Mouse (Mus musculus): Measurements from ENCODE around the gene Scgb1b30.
A peak's percentile ranks its signal among the peaks of the same experiment; 100 is the strongest.
"Not testable (repeated sequence)": the region's sequence is repeated elsewhere in the genome, so short reads cannot be mapped to it uniquely, and the experiment has no call there.

Gene Scgb1b30

DNA sequence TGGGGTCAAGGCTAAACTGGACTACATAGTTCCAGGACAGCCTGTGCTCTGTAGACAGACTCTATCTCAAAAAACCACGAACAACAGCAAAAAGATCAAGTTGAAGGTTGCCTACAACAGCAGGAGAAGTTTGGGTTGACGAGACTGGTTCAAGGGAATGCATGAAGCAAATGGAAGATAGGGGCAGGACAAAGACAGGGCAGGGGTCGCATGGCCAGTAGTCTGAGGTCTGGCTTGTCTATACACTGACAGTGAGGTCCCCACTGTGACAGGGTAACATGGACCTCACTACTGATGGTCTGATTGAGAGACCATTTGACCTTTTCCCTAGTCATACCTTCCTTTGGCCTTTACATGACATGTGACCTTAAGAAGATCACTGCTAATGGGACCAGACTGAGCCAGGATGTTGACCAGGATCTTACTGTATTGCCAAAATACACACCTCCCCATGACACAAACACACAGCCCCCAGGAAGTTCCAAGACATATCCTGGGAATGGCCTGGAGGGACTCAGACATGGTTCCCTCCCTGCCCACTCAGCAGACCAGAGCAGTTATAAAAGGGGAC lies at the start of gene Scgb1b30:
TSS of gene Scgb1b30 (plus strand) at position 521 of the 571 bp plus-strand sequence.
- DNase-seq, result no peak

DNA sequence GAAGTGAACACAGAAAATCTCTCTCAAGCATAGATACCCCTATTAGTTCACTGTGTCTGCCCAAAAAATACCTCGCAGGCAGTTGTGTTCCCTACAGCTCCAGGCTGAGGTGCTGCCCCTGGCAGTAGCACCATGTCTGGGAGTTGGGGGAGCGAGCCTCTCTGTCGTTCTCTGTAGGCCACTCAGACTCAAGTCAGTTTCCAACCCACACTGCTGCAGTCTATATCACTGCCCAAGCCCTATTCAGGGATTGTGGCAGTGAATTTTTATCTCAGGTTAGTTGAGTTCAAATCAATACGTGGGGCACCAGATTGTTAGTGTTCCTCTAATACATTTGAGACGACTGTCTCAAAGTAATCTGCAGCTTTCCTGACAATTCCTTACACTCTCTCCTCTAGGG lies 27.1 kb upstream of the Scgb1b30 start:
- not testable (repeated sequence) for DNase-seq

DNA sequence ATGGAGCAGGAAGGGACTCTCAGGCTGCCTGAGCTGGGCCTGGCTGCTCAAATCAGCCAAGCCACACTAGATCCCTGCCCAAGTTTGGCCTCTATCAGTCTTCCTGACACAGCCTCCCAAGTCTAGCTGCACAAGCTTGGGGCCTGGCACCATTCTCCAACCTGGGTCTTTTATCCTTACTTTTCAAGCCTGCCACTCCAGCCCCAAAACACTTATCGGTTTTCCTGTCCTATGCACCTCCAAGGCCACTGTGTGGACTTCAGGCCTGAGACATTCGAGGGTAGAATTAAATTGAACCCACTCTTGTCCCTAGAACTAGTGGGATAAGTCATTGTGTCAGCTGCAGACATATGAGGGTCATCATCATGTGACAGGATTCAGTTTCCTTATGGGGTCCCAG lies 4.8 kb downstream of the Scgb1b30 start:
- DNase-seq, result no peak

DNA sequence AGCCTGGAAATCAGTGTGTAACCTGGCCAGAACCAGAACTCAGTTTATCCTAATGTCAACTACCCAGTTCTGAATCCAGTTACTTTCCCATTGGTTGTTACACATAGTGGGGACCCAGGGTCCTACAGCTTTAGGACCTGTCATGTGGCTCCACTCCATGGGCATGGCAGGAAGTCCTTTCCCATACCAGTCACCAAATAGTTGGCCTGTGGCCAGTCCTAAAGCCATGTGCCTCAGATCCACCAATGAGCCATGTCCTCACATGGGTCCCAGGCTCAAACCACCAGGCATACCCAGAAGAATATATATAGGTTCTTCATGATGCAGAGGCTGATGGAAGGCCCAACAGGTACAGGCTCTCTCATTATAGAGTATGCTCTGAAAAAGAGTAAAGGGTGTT lies 6.0 kb downstream of the Scgb1b30 start:
- no peak for DNase-seq

- no peak for DNase-seq
These were observed 14.0 kb downstream of the Scgb1b30 start for GRCm38 (mm10) chr7:34109190-34109589.

DNA sequence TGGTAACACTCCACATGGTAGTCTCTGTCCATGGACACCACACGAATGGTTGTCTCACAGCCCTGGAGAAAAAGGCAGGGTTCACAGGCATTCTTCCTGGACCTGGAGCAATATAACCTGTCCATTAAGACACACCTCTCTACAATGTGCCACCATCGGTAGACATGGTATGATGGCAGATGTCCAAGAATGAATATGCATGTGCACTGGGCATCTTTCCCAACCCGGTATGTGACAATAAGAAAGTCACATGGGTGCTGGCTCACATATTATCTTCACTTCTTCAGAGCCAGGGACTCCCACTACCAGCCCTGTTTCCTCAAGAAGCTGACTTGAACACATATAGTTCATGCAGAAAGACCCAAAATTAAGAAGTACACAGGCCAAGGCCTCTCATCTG lies 21.4 kb downstream of the Scgb1b30 start:
- no peak for DNase-seq

GRCm38 (mm10) chr7:34120636-34121035 lies 25.4 kb downstream of the Scgb1b30 start:
- DNase-seq, result not testable (repeated sequence)

DNA sequence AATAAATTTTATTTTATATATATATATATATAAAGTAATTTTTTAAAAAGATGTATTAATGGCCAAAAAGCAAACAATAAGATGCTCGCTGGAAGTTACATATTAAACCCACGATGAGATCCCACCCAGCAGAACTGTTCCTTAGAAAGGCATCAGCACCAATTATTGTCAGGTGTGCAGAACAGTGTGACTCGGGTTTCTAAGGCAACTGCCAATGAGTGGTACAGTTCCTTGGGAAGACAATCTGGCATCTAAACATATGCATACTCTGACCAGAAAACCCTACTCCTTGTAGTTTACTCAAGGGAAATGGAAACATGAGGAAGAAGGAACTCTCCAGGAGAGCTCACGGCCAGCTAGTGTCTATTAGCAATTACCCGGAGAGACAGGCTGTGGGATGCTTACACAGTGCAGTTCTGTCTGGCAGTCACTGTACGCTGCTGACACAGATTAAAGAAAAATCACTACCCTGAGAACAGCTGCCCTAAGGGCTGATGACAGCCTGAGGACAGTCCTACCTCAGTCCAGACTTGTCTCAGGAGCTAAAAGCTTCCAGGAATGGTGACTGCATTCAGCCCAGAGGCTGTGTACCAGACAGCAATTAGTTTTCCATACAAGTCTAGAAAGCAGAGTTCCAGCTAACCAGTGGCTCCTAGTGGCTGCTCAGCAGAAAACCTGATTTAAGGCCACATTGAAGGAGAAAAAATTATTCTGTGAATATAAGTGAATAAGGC lies 27.9 kb downstream of the Scgb1b30 start:
- no peak for DNase-seq

GRCm38 (mm10) chr7:34125346-34125745 lies 30.1 kb downstream of the Scgb1b30 start:
- no peak for DNase-seq

DNA sequence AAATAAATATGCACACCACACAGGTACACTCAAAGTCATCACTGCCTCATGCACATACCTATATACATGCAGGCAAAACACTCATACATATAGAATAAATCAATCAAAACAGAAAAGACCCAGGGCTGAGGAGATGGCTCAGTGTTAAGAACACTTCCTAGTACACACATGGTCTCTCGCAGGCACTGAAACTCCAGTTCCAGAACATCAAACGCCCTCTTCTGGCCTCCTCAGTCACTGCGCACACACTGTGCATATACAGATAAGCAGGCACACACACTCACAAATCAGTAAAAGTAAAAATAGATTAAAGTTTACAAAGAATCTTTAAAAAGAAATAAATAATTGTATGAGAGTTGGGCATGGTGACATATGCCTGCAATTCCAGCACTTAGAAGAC lies 31.1 kb downstream of the Scgb1b30 start:
- DNase-seq, result no peak

- no peak for DNase-seq
These were observed 35.9 kb downstream of the Scgb1b30 start for GRCm38 (mm10) chr7:34131118-34131517.

GRCm38 (mm10) chr7:34131959-34132354 lies 36.7 kb downstream of the Scgb1b30 start:
- DNase-seq, result no peak

- peak in 1 of 2 experiments; percentile 12 for DNase-seq
These were observed 37.3 kb downstream of the Scgb1b30 start for GRCm38 (mm10) chr7:34132355-34133079.

GRCm38 (mm10) chr7:34133117-34133762 lies 38.0 kb downstream of the Scgb1b30 start, which contains the start of gene Wtip:
Wtip (minus strand) TSS chr7:34133268.
- peak; percentile 82 to 89 for DNase-seq

DNA sequence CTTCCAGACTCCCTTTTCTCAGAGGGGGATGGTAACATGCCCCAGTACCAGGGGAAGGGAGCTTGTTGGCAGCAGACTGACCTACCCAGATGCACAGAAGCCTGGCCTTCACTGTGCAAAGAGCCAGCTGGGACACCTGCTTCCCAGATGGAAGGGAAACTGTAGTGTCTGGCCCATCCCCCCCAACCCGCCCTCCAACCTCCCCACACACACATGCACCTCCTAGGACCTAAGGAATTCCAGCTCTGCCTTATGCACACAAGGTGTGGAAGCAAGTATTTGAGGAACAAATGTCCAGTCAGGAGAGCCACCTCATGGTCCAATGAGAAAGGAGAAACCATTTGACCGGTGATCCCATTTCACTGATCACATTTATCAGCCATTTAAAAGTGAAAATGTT lies 39.1 kb downstream of the Scgb1b30 start:
- DNase-seq, result no peak

DNA sequence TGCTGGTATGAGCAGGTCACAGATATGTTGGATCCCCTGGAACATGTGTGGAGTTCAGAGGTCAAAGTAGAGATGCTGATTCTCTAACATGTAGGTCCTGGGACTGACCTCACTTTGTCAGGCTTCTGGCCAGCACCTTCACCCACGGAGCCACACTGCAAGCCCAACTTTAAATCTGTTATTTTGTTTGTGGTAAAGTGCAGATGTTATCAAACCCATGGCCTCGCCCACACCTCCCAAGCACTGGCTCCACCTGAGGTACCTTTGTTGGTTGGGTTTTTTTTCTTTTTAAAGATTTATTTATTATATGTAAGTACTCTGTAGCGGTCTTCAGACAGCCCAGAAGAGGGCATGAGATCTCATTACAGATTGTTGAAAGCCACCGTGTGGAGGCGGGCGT lies 44.3 kb downstream of the Scgb1b30 start:
- DNase-seq, result no peak

- DNase-seq, result no peak
These were observed 45.9 kb downstream of the Scgb1b30 start for GRCm38 (mm10) chr7:34141123-34141522.

DNA sequence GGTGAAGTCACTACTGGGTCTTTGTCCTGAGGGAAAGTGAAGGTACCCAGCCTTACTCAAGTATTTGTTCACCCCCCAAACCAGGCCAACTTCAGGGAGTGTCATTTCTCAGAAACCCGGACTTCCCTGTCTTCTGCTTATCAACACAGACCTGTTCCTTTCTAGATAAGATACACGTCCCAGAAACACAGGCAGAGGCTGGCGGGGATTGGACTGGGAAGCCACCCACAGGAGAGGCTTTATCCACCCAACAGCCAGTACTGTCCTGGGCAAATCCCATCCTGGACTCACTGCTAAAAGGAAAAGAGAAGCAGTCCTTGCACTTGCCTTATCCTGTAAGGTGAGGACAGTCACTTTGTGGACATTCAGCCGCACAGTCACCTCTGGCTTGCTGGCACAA lies 52.0 kb downstream of the Scgb1b30 start:
- DNase-seq, result no peak
